Mouse (Mus musculus) midbrain, embryonic 10.5 days (tissue): ENCODE data around the gene Tjp3. TPM values are rescaled to one million over a fixed set of nuclear protein-coding genes. Genes with fewer than 3 reads are reported as not detected.

Experiments used
- DNase-seq: peaks from one replicate; pipeline ENCODE4 v3.0.0-alpha.2; 2017; ENCODE audit warnings: low spot score
- H3K27ac ChIP-seq: fragments of 300-500 bp; sonication (generic); replicated peaks from 2 replicates; pipeline ENCODE4 v1.5.1; 2016; ENCODE audit warnings: mild to moderate bottlenecking
- H3K27me3 ChIP-seq: fragments of 300-500 bp; sonication (generic); 2 replicates; pipeline ENCODE4 v1.6.1; 2016; ENCODE audit warnings: low read depth, mild to moderate bottlenecking; ENCODE audit not compliant: poor library complexity, severe bottlenecking
- H3K36me3 ChIP-seq: fragments of 300-500 bp; sonication (generic); 2 replicates; pipeline ENCODE4 v1.6.1; 2016; ENCODE audit warnings: mild to moderate bottlenecking, moderate library complexity
- H3K4me1 ChIP-seq: fragments of 300-500 bp; sonication (generic); 2 replicates; pipeline ENCODE4 v1.6.1; 2016
- H3K4me3 ChIP-seq: fragments of 300-500 bp; sonication (generic); 2 replicates; pipeline ENCODE4 v1.5.1; 2016; ENCODE audit warnings: mild to moderate bottlenecking, moderate library complexity
- H3K9me3 ChIP-seq: fragments of 300-500 bp; sonication (generic); replicated peaks from 2 replicates; pipeline ENCODE4 v1.6.1; 2016; ENCODE audit warnings: mild to moderate bottlenecking
- WGBS: fragments of 180-500 bp; shearing (Covaris S2); methylation state at CpG from one replicate; pipeline ENCODE4 v1.1.7; 2016; 5-methylcytosine and 5-hydroxymethylcytosine counted together
- polyA plus RNA-seq: library from polyadenylated mRNA; unstranded; fragments of >200 nt; fragmentation: Nextera tagmentation; extraction: Ambion mirVana; gene quantifications from 2 replicates; pipeline ENCODE4 v1.2.1, GENCODE M21; 2016

The Tjp3 gene
- polyA plus RNA-seq, 1 experiment from 2014 or later: 6.5 TPM

GRCm38 (mm10) chr10:81272356-81272755, 19.0 kb downstream of the Tjp3 start:
- 97% methylated on average over 21 of the region's 21 CpGs for WGBS
- H3K36me3 ChIP-seq: peaks cover 49% of the 10 kb centered on the region

GRCm38 (mm10) chr10:81268643-81269412, 22.6 kb downstream of the Tjp3 start:
- Histone ChIP-seq H3K36me3 (peaks cover 57% of the 10 kb centered on the region), H3K27ac (peak overlapping the region; percentile 74), H3K4me3 (peak overlapping the region; percentile 60), H3K27me3 (no peaks in the 10 kb centered on the region), H3K4me1 (peaks cover 23% of the 10 kb centered on the region), H3K9me3 (no peaks in the 10 kb centered on the region)
- 87% methylated on average over 16 of the region's 16 CpGs for WGBS
- no peak for DNase-seq

More at GRCm38 (mm10) chr10:81272356-81272755, 19.0 kb downstream of the Tjp3 start:
- H3K4me1 ChIP-seq: peaks cover 12% of the 10 kb centered on the region
- no peak overlapping the region for H3K4me3 ChIP-seq
- H3K9me3 ChIP-seq: no peaks in the 10 kb centered on the region
- no peak overlapping the region for H3K27ac ChIP-seq
- H3K27me3 ChIP-seq: peaks cover 4% of the 10 kb centered on the region; the same call in 1 of the 2 replicates
- DNase-seq: no peak

DNA sequence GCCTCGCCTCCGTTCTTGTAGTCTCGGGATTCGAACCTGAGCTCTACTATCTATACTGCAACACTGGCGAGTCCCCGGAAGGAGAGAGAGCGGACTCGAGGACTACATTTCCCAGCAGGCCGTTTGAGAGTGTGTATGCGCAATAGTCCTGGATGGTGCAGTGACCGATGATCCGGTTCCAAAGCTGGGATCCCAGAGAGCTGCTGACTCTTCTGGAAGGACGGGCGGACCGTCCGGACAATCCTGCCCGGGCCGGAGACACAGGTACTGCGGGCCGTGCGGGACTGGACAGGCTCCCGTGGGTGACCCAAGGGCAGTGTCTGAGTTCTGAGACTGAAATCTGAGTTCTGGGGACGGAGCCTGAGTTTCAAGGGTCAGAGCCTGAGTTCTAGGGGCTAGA, 23.3 kb downstream of the Tjp3 start:
- no peaks in the 10 kb centered on the region for H3K9me3 ChIP-seq
- peaks cover 23% of the 10 kb centered on the region for H3K4me1 ChIP-seq
- peak overlapping the region; percentile 74 for H3K27ac ChIP-seq
- peaks cover 57% of the 10 kb centered on the region for H3K36me3 ChIP-seq
- 4% methylated on average over 23 of the region's 23 CpGs for WGBS
- peak overlapping the region; percentile 60 for H3K4me3 ChIP-seq
- H3K27me3 ChIP-seq: no peaks in the 10 kb centered on the region
- DNase-seq: peak; percentile 77

- H3K4me1 ChIP-seq: peaks cover 23% of the 10 kb centered on the region
- H3K27ac ChIP-seq: peak within 1 kb of the TSS; percentile 96
- under 1% methylated on average over 48 of the region's 48 CpGs for WGBS
- H3K27me3 ChIP-seq: no peaks in the 10 kb centered on the region
- H3K36me3 ChIP-seq: peaks cover 57% of the 10 kb centered on the region
- peak; percentile 96 for DNase-seq
- H3K4me3 ChIP-seq: peak within 1 kb of the TSS; percentile 64
- H3K9me3 ChIP-seq: no peaks in the 10 kb centered on the region
Observed at GRCm38 (mm10) chr10:81266211-81267105, 24.9 kb downstream of the Tjp3 start, which contains the start of the genes Mrpl54 and Apba3. Gene Mrpl54, minus strand, starts transcription at chr10:81266934. Gene Apba3, plus strand, starts transcription at chr10:81266960.

DNA sequence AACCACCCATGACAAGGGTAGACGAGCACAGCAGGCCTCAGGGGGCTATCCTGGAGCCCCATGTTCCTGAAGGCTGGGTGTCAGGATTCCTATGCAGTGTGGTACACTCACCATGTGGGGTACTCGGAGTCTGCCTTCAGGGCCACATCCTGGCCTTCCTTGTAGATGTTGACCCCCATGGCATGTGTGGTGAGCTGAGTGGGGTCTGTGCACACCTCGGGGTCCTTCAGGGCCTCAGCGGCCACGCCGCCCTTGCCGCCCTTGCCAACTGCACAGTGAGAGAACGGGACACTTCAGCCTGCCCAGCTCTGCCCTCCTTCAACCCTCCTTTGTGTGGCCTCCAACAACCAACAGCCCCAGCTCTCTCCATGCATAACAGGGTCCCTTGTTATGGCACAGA, 25.8 kb downstream of the Tjp3 start:
- Histone ChIP-seq H3K36me3 (peaks cover 57% of the 10 kb centered on the region), H3K27me3 (peaks cover 8% of the 10 kb centered on the region), H3K27ac (no peak overlapping the region), H3K9me3 (peaks cover 4% of the 10 kb centered on the region; the same call in 1 of the 2 replicates), H3K4me1 (peaks cover 26% of the 10 kb centered on the region), H3K4me3 (peak overlapping the region; percentile 64)
- DNase-seq: no peak
- WGBS: 97% methylated on average over 8 of the region's 8 CpGs

DNA sequence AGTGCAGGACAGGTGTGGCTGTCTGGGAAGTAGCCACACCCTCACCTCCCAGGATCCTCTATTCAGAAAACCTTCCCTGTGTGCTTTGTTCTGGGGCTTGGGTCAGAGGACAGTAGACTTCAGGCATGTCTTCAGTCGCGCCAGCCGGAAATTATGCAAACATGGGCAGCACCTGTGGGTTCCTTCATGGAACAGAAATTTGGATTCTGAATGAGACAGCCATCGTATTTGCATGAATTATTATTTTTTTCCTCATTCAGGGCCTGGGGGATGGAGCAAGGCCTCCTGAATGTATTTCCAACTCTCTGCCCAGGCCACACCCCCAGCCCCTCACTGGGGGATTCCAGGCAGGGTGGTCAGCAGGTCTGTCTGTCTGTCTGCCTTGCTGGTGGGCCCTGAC, 30.4 kb downstream of the Tjp3 start:
- DNase-seq: no peak
- Histone ChIP-seq H3K27ac (no peak overlapping the region), H3K4me1 (peaks cover 43% of the 10 kb centered on the region), H3K9me3 (peaks cover 7% of the 10 kb centered on the region; the same call in 1 of the 2 replicates), H3K4me3 (0 out of 2 replicates have a peak overlapping the region, but pooled peaks have one; percentile 20), H3K36me3 (peaks cover 56% of the 10 kb centered on the region), H3K27me3 (peaks cover 53% of the 10 kb centered on the region)
- whole genome bisulfite sequencing: 91% methylated on average over 4 of the region's 4 CpGs

DNA sequence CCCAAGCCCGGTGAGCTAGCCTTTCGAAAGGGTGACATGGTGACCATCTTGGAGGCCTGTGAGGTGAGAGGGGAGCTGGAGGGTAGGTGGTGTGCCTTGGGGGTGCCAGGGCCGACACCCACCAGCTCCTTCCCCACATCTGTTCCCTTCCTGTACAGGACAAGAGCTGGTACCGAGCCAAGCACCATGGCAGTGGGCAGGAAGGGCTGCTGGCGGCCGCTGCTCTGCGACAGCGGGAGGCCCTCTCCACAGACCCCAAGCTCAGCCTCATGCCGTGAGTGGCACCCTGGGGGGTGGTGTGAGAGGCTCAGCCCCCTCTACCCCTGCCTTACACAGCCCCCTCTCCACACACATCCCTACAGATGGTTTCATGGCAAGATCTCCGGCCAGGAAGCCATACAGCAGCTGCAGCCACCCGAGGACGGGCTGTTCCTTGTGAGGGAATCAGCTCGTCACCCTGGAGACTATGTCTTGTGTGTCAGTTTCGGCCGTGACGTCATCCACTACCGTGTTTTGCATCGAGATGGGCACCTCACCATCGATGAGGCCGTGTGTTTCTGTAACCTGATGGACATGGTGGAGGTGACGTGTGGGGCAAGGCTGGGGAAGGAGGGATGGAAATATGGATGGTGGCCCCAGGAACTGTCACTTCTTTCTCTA, 32.0 kb downstream of the Tjp3 start:
- H3K4me3 ChIP-seq: peak overlapping the region; percentile 16; the same call in 1 of the 2 replicates
- H3K27ac ChIP-seq: 0 out of 2 replicates have a peak overlapping the region, but pooled peaks have one; percentile 10
- H3K9me3 ChIP-seq: peaks cover 7% of the 10 kb centered on the region; the same call in 1 of the 2 replicates
- H3K27me3 ChIP-seq: peaks cover 69% of the 10 kb centered on the region
- WGBS: 48% methylated on average over 21 of the region's 21 CpGs
- H3K36me3 ChIP-seq: peaks cover 41% of the 10 kb centered on the region
- DNase-seq: no peak
- peaks cover 33% of the 10 kb centered on the region for H3K4me1 ChIP-seq

DNA sequence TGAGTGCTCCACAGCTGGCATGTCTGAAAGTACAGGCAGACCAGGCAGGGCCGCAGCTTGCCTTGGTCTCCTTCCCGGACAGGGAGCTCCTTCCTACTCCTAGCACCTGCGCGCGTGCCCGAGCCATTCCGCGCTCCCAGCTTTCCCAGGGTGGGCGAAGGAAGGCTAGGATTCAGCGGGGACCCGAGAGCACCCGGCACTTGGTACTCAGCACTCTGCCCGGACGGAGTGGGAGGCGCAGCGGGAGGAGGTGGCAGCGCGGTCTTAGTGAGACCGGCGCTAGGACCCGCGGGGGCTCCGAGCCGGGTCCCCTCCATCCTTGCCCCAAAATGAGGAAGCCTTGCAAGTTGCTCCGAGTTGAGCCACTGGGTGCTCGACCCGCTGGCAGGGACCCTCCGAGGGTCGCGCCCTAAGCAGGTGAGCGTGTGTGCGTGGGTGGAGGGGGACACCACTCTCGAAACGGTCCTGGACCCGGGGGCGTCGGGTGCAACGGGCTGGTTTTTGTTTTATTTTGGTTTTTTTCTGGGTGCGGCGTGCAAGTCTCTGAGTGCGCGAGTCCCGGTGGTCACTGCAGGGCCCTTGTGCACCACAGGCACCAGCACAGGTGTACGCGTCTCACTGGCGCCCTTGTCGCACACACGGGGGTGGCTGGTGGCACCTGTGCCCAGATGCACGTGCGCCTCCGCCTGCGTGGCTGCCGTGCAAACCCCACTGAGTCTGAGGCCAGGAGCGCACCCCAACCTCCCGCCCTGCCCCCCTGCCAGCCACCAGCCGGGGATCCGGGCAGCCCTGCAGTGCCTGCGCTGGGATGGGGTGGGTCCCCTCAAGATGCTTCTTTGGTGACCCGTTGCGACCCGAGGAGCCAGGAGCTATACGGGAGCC, 34.0 kb downstream of the Tjp3 start:
- H3K27me3 ChIP-seq: peaks cover 88% of the 10 kb centered on the region
- DNase-seq: peak; percentile 55
- peaks cover 43% of the 10 kb centered on the region for H3K4me1 ChIP-seq
- H3K27ac ChIP-seq: peak overlapping the region; percentile 61
- 2% methylated on average over 62 of the region's 62 CpGs for WGBS
- H3K4me3 ChIP-seq: peak overlapping the region; percentile 61
- H3K36me3 ChIP-seq: peaks cover 21% of the 10 kb centered on the region
- H3K9me3 ChIP-seq: peaks cover 7% of the 10 kb centered on the region; the same call in 1 of the 2 replicates

DNA sequence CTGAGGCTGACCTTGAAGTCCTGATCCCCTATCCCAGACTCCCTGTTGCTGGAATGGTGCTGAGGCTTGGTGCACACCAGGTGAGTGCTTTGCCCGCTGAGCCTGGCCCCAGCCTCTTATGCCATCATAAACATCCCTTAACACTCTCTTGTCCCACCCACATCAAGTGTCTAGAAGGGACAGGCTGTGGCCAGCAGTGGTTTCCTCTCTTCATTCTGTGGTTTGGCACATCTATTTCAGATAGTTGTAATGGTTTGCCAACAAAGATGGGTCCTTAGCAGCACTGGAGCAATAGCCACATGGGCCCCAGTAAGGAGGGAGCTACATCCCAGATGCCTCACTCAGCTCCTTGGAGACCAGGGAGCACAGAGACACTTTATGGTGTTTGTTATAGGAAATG, 36.5 kb downstream of the Tjp3 start:
- Histone ChIP-seq H3K4me3 (no peak overlapping the region), H3K4me1 (peaks cover 49% of the 10 kb centered on the region), H3K36me3 (no peaks in the 10 kb centered on the region; the same call in 1 of the 2 replicates), H3K27me3 (peaks cover 99% of the 10 kb centered on the region), H3K9me3 (no peaks in the 10 kb centered on the region), H3K27ac (no peak overlapping the region)
- no peak for DNase-seq
- WGBS: 70% methylated on average over 1 of the region's 1 CpGs

DNA sequence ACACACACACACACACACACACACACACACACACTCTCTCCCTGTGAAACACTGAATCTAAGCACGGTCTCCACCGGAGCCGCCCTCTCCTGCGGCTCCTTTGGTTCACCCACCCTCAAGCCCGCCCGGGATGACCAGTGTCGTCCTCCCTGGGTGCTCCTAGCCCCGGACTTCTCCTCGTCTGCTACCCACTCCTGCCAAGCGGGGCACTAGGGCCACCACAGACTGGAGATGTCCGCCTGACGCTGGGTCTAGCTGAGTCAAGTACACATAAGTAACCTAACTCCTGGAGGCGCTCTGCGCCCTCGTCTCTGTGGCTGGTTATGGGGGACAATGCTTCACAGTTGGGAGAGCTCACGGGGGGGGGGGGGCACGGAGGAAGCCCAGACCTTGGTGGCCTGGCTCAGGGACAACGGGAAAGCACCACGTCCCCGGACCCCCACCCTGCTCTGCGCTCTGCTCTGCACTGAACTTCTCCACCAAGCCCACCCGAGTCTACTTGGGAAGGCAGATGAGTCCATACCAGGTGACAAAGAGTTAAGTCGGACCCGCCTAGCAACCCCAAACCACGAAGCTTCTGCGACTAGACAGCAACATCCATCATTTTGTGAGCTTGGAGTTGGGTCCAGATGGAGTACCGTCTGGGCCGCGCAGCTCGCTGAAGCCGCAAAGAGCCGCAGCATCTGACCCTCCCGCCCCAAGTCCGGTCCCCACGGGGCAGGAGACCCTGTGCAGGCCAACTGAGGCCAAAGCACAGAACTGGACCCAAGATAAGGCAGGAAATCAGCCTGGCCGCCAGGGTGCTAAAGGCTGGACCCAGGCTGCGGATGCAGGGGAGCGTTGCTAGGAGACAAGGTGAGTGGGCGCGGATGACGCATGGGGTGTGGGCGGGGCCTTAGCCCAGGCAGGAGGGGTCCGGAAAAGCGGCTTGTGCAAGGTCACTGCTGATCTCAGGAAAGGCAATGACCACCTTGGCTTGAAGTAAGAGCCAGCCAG, 38.7 kb downstream of the Tjp3 start, which contains the start of gene Matk:
Matk (plus strand) TSS at position 512 of the 996 bp plus-strand sequence.
- 12% methylated on average over 43 of the region's 44 CpGs for WGBS
- Histone ChIP-seq H3K4me3 (peak within 1 kb of the TSS; percentile 40), H3K9me3 (no peaks in the 10 kb centered on the region), H3K36me3 (no peaks in the 10 kb centered on the region; the same call in 1 of the 2 replicates), H3K4me1 (peaks cover 34% of the 10 kb centered on the region), H3K27me3 (peaks cover 99% of the 10 kb centered on the region), H3K27ac (peak within 1 kb of the TSS; percentile 40; the same call in 1 of the 2 replicates)
- DNase-seq: peak; percentile 68
